Mouse (Mus musculus): Measurements from ENCODE around the gene Ppfia2.

Gene Ppfia2

DNA sequence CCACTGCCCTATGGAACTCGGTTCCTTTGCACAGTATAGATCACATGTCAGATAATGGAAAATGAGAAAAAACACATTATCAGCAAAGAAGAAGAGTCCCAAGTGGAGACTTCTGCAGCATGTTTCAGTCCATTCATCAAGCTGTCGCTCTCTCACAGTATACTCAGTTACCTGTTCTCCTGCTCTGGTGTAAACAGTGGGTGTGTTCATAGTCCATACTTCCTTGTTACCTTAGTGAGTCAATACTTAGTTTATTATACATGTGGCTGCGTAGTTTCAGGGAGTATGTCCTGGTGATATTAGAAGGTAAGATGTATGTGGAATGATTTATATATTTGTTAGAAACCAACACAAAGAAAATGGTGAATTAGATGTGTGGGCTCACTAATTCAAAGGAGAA is 454.7 kb downstream of the Ppfia2 start:
- no peak for DNase-seq

DNA sequence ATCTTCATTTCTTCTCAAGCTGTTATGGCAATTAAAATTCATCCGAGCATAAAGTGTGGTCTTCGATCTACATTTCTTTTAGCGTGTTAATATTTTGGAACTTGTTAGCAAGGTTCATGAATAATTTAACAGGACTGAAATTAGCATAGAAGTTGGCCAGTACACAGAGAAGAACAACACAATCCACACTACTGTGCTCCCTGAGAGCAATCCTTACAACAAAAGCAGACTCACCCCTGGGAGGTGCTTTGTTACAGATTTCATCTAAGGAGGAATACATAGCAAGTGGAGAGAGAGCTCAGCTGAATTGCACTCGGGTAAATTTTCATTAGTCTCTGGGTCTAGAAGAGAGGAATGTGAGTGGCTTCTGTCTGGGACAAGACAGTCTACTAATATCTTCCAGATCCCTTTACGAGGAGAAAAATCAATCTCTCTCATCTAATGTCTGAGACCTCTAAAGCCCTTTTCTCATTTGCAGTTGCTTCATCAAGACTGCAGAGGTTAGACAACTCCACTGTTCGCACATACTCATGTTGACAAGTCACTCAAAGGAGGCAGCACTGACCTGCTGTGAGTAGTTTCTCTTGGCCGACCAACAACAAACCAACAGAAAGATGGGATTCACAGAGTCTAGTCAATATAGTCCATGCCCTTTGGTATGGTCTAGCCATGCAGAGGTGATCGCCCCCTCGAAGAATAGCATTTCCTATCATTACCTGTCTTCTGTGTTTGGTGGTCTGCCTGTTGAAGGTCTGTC is 458.6 kb downstream of the Ppfia2 start:
- DNase-seq, result no peak

DNA sequence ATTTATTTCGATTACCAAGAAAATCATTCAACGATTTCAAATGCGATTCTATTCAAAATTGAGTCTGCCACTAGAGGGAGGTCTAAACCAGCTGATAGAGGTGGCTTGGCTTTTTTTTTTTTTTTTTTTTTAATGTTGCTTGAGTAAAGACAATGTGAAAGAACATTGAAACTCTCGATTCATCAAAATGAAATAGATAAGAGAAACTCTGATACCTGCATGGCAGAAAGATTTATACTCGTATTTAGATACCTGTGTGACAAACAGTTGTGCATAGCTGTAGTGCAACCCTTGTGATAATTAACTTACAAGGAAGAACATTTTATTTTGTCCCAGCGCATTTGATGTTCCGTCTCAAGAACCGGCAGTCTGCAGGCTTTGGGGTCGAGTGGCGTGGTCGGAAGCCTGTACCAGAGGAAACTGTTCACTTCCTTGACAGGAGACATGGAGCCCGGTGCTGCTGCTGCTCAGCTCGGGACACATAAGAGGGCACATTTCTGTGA is 462.5 kb downstream of the Ppfia2 start:
- DNase-seq, result no peak

DNA sequence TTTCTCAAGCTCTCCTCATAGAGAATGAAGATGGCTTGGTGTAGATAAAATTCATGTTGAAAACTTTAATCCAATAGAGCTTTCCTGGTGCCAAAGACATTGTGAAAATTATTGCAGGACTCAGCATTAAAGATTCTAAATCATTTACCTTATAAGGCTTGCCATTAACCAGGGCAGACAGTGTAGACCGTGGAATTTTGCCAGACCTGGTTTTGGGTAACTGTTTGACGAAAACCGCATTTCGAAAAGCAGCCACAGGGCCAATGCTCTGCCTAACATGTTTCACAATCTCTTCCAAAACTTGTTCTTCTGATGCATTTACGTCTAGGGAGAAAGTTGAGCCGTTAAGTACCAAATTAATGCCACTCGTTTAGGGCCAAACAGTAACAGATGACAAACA is 466.9 kb downstream of the Ppfia2 start:
- DNase-seq, result no peak

DNA sequence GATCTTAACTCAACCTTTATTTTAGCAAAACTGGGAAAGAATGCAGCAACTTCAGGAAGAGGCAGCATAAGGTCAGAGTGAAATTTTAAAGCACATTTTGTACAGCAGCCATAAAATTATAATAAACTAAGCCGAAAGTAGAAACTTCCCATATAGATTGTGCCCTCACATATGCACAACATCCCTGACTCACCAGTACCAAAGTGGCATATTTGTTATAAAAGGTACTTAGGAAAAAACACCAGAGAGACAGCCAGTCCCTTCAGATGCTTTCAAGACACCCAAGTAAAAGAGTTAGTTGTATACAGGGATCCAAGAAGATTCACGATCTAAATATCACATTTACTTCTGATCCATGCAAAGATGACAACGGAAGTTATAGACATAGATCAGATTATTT is 468.7 kb downstream of the Ppfia2 start:
- no peak for DNase-seq

DNA sequence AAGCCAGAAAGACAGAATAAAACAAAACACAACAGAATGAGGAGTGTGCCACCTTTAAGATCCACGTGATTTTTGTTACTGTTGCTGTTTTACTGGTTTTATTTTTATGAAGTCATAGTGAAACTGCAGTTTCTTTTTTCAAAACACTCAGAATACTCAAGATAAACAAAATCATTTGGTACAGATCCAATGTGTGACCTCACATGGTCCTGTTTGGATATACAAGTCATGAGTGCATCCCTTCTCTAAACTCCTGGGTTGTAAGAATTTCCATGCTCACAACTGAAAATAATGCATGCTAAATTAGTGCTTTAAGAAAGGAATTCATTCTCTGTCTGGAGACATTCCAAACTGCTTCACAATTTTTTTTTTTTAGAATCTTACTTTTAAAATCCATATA is 469.3 kb downstream of the Ppfia2 start:
- no peak for DNase-seq

DNA sequence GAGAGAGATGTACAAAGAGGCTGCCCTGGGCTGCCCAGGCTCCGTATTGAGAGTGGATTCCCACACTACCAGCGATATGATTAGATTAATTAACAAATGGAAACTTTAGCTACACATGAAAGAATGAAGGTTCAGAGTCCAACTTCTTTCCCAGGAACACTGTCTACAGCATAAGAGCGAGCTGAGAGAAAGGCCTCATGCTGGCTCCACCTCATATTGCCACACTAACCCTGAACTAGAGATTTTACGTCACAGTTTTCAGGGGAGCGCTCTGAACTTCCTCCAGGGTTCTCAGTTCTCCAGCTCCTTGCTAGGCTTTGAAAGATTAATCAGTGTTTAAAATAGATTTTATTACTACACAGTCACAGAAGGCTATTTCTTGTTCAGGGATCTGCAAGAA is 471.2 kb downstream of the Ppfia2 start:
- no peak for DNase-seq

DNA sequence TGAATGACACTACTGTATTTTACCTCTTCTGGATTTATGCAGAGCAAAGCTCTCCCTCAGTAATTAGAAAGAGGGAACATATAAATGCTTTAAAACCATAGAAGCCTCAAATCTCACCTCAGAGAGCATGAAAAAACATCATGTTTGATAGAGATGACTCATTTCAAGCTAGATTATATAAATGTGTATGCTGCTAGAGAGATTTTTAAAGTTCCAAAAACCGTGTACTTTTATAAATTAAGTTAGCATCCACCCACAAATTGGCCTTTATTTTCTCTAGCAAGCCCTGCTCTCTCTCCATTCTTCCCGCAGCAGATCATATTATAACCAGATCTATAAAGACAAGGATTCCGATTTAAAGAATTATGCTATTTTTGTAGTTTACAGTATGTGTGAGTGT is 488.9 kb downstream of the Ppfia2 start:
- DNase-seq, result no peak

DNA sequence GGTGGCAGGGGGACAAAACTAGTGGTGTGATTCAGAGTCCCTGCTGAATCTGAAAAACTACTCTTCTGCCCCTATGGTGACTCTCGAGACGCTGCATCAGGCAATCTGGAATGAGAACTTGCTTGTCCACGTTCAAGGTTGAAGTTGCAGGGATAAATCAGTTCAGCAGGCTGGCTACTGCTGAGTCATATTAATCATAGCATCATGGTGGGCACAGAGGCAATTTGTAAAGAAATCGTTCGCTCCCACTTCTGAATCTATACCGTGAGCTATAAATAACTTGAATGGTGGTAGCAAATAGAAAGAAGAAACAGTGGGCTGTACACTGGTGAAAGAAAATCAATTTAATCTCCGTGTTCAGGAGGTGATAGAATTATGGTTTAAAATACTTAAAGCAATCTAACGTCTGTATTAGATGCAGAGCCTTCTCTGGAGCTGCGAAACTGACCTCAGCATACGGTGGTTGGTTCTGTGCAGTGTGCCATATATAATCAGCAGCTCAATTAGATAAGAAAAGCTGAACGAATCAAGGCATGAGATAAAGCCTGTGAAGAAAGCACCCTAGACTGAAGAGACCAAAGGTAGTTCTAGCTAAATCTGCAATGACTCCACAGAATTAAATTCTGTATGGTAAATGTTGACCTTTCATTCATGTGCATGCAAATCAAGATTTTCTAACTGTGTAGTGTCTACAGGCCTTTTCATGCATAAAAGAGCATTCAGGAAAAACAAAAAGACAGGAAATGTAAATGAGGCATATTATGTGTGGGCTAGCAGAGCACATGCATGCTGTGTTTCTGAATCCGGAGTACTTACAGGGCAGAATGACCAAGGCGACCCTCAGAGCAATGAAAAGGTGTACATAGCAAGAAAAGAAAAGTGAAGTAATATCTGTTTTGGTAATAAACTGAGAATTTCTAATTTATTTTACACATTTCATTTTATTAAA is 505.3 kb downstream of the Ppfia2 start:
- DNase-seq, result no peak
